Mouse (Mus musculus) hindbrain, postnatal 0 days (tissue): ENCODE data around the gene Ptn. TPM values are rescaled to one million over a fixed set of nuclear protein-coding genes. Genes with fewer than 3 reads are reported as not detected.
A peak's percentile ranks its signal among the peaks of the same experiment; 100 is the strongest.
"Not testable (repeated sequence)": the region's sequence is repeated elsewhere in the genome, so short reads cannot be mapped to it uniquely, and the experiment has no call there.

ENCODE experiments used
- ATAC-seq: fragments of 200-750 bp; cut with Nextera tagmentation; 2 replicates; pipeline ENCODE4 v1.8.0; 2017; ENCODE audit warnings: mild to moderate bottlenecking, moderate TSS enrichment, moderate library complexity
- DNase-seq: peaks from one replicate; pipeline ENCODE4 v3.0.0-alpha.2; 2015; ENCODE audit warnings: low spot score
- H3K27ac ChIP-seq: fragments of 300-500 bp; sonication (generic); 2 replicates; pipeline ENCODE4 v1.5.1; 2014; ENCODE audit warnings: mild to moderate bottlenecking
- H3K27me3 ChIP-seq: fragments of 300-500 bp; sonication (generic); 2 replicates; pipeline ENCODE4 v1.6.1; 2014; ENCODE audit warnings: low read length, mixed read lengths; ENCODE audit not compliant: insufficient read depth
- H3K36me3 ChIP-seq: fragments of 300-500 bp; sonication (generic); 2 replicates; pipeline ENCODE4 v1.6.1; 2014; ENCODE audit warnings: low read length, mixed read lengths; ENCODE audit not compliant: insufficient read depth
- H3K4me1 ChIP-seq: fragments of 300-500 bp; sonication (generic); 2 replicates; pipeline ENCODE4 v1.6.1; 2014; ENCODE audit warnings: antibody characterized with exemption, low read length, mixed read lengths; ENCODE audit not compliant: insufficient read depth
- H3K4me2 ChIP-seq: fragments of 300-500 bp; sonication (generic); 2 replicates; pipeline ENCODE4 v1.6.1; 2014; ENCODE audit warnings: low read depth, mild to moderate bottlenecking, low read length, moderate library complexity, mixed read lengths
- H3K4me3 ChIP-seq: fragments of 300-500 bp; sonication (generic); 2 replicates; pipeline ENCODE4 v1.5.1; 2014; ENCODE audit warnings: low read length
- H3K9ac ChIP-seq: fragments of 300-500 bp; sonication (generic); replicated peaks from 2 replicates; pipeline ENCODE4 v1.6.1; 2014; ENCODE audit warnings: mild to moderate bottlenecking, low read length, moderate library complexity, mixed read lengths
- H3K9me3 ChIP-seq: fragments of 300-500 bp; sonication (generic); 2 replicates; pipeline ENCODE4 v1.6.1; 2016; ENCODE audit warnings: low read length, mixed read lengths
- CTCF ChIP-seq: IDR thresholded peaks from 2 replicates; pipeline ENCODE4 v1.5.1; 2016; ENCODE audit warnings: antibody characterized with exemption, control low read depth, low read depth
- WGBS: fragments of 180-500 bp; shearing (Covaris S2); extraction: QIAGEN DNeasy Blood & Tissue Kit; methylation state at CpG from one replicate; pipeline ENCODE4 v1.1.7; 2014; 5-methylcytosine and 5-hydroxymethylcytosine counted together
- polyA plus RNA-seq: library from polyadenylated mRNA; unstranded; fragments of >200 nt; fragmentation: Nextera tagmentation; extraction: Ambion mirVana; gene quantifications from 2 replicates; pipeline ENCODE4 v1.2.1, GENCODE M21; 2015
- total RNA-seq: library from RNA; depleted of rRNA; stranded (reverse); fragments of >200 nt; gene quantifications from 2 replicates; pipeline ENCODE4 v1.2.3, GENCODE M21; 2014

Ptn gene
- total and polyA plus RNA-seq, 2 experiments from 2014 or later: 403 to 1,251 TPM

DNA sequence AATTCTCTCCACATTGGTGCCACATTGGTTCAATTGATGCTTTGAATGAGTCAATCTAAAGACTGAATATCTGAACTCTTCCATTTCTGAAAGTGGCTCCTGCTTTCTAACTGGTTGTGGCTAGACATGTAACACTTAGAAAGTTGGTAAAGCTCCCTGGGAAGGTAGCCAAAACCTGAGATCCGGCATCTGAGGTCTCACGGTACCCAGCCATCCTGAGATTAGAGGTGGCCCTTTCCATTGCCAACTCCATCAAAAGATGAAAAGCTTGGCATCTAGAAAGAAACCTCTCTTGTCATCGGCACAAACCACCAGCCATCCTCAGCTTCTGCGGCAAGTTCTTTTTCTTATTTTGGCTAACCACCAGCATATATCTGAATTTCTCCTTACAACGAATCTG lies 70.2 kb downstream of the Ptn start:
- Histone ChIP-seq H3K27ac (no peak overlapping the region), H3K27me3 (no peaks in the 10 kb centered on the region), H3K36me3 (peaks cover 7% of the 10 kb centered on the region; the same call in 1 of the 2 replicates), H3K4me2 (no peak overlapping the region), H3K9ac (no peak overlapping the region), H3K9me3 (no peaks in the 10 kb centered on the region), H3K4me3 (no peak overlapping the region), H3K4me1 (no peaks in the 10 kb centered on the region)
- no peak for TF ChIP-seq CTCF
- no peak for ATAC-seq
- DNase-seq: no peak
- WGBS: 63% methylated on average over 5 of the region's 5 CpGs

DNA sequence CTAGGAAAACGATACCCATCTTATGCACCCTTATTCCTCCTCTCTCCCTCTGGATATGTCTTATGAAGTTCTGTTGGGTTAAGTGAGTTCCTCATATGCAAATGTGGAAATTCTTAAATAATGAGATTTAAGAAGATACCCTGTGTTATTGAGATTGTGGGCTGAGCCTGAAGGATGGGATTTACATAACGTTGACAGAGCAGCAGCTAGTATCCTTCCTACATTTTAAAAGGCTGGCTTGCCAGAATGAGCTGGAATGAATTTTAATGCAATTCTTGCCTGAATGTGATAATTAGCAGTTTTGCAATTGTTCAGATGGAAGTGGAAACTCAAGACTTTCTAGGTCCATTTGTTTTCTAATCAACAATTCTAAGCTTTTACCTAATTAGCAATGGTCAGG lies 73.3 kb downstream of the Ptn start:
- DNase-seq: no peak
- H3K27ac ChIP-seq: 0 out of 2 replicates have a peak overlapping the region, but pooled peaks have one; percentile 20
- no peaks in the 10 kb centered on the region for H3K27me3 ChIP-seq
- 71% methylated on average over 2 of the region's 2 CpGs for WGBS
- H3K4me2 ChIP-seq: no peak overlapping the region
- no peak overlapping the region for H3K9ac ChIP-seq
- no peak overlapping the region for H3K4me3 ChIP-seq
- H3K9me3 ChIP-seq: no peaks in the 10 kb centered on the region; the same call in 1 of the 2 replicates
- no peak for TF ChIP-seq CTCF
- no peaks in the 10 kb centered on the region for H3K4me1 ChIP-seq
- ATAC-seq: no peak
- peaks cover 21% of the 10 kb centered on the region; the same call in 1 of the 2 replicates for H3K36me3 ChIP-seq

DNA sequence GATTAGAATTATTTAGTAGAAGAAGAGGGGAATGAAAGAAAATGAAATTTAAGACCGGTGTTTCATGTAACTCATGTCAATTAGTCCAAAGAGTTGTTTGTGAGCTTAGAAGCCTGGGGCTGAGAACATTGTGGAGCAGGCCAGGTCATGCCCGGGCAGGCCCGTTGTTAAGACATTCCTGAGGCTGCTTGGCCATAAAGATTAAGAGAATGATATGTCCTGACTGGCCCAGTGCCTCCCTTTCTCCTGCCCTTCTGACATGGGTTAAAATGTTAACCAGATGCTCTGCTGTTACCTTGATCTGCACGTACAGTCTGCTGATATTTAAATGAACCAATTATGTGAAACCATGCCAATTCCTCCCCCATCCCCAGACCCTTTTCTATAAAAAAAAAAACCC lies 74.4 kb downstream of the Ptn start:
- H3K36me3 ChIP-seq: peaks cover 28% of the 10 kb centered on the region; the same call in 1 of the 2 replicates
- H3K4me2 ChIP-seq, H3K27ac ChIP-seq, ATAC-seq, H3K27me3 ChIP-seq, H3K4me1 ChIP-seq, H3K9ac ChIP-seq, DNase-seq, H3K4me3 ChIP-seq, H3K9me3 ChIP-seq: not testable (repeated sequence)
- 84% methylated on average over 4 of the region's 4 CpGs for WGBS

GRCm38 (mm10) chr6:36729811-36730210 lies 80.2 kb downstream of the Ptn start:
- ATAC-seq, H3K4me2 ChIP-seq, DNase-seq, H3K9me3 ChIP-seq, H3K4me1 ChIP-seq, H3K27me3 ChIP-seq, H3K9ac ChIP-seq, H3K4me3 ChIP-seq, H3K27ac ChIP-seq: not testable (repeated sequence)
- H3K36me3 ChIP-seq: peaks cover 21% of the 10 kb centered on the region; the same call in 1 of the 2 replicates
- WGBS: 92% methylated on average over 7 of the region's 7 CpGs

DNA sequence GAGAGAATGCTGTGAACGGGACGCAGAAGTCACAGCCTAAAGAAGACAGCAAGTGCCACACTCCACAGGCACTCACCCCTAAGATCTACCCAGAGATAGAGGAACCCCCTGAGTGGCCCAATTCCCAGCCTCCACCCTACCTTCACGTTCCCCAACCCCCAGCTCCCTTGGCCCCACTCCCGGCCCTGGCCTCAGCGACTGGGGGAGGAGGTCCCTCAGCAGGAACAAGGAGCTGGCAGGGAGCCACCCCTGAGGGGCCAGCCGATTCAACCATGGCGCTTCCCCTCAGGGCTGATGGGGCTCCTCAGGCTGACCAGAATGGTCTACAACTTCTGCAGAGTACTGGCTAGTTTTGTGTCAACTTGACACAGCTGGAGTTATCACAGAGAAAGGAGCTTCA lies 81.9 kb downstream of the Ptn start:
- WGBS: 41% methylated on average over 7 of the region's 7 CpGs
- no peaks in the 10 kb centered on the region for H3K4me1 ChIP-seq
- no peak overlapping the region for H3K4me3 ChIP-seq
- peak overlapping the region; percentile 36; the same call in 1 of the 2 replicates for H3K27ac ChIP-seq
- no peak for TF ChIP-seq CTCF
- no peaks in the 10 kb centered on the region for H3K27me3 ChIP-seq
- DNase-seq: peak; percentile 67
- H3K9ac ChIP-seq: no peak overlapping the region
- peaks cover 16% of the 10 kb centered on the region; the same call in 1 of the 2 replicates for H3K36me3 ChIP-seq
- no peak overlapping the region for H3K4me2 ChIP-seq
- ATAC-seq: peak; percentile 66; the same call in 1 of the 2 replicates
- peaks cover 6% of the 10 kb centered on the region; the same call in 1 of the 2 replicates for H3K9me3 ChIP-seq

- Histone ChIP-seq H3K27me3 (no peaks in the 10 kb centered on the region), H3K4me3 (no peak overlapping the region), H3K27ac (no peak overlapping the region), H3K4me1 (no peaks in the 10 kb centered on the region), H3K36me3 (no peaks in the 10 kb centered on the region), H3K4me2 (no peak overlapping the region), H3K9ac (no peak overlapping the region), H3K9me3 (no peaks in the 10 kb centered on the region)
- DNase-seq (peak; percentile 29), ATAC-seq (no peak)
- 55% methylated on average over 3 of the region's 3 CpGs for WGBS
- no peak for TF ChIP-seq CTCF
These were observed 84.4 kb downstream of the Ptn start for GRCm38 (mm10) chr6:36725509-36726160.
